Mouse (Mus musculus) heart, adult 2 months (tissue): ENCODE data around the gene Hivep2.

Experiments
- CTCF ChIP-seq: fragments of 200-600 bp; IDR thresholded peaks from 2 replicates; pipeline ENCODE4 v1.8.1; 2022; ENCODE audit warnings: antibody characterized with exemption, mild to moderate bottlenecking, moderate library complexity
- EP300 ChIP-seq: fragments of 200-500 bp; IDR thresholded peaks from 2 replicates; pipeline ENCODE4 v1.6.1; 2011; ENCODE audit warnings: low read depth, low read length, control low read depth; ENCODE audit not compliant: insufficient read depth
- POLR2A ChIP-seq: fragments of 200-500 bp; IDR thresholded peaks from 2 replicates; pipeline ENCODE4 v1.6.1; 2011; ENCODE audit warnings: mild to moderate bottlenecking, low read depth, low read length, control low read depth; ENCODE audit not compliant: insufficient read depth

DNA sequence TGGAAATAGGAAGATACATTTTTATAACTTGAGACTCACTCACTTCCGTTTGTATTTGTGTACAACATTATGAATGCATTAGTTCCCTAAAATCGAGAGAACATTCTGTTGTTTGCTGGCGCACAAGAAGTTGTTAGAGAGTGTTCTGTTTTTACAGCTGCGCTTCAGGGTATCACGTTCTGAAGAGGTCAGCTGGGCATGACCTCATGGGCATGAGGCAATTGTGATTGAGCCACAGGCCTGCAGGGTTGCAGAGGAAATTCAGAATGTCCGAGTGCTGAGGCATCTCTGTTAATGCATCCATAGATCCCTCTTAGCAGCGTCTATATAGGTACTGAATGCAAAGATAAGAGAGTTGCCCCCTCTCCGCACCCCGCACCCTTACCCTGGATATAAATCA, 22.4 kb downstream of the Hivep2 start:
- no peak for TF ChIP-seq POLR2A
- TF ChIP-seq CTCF = no peak
- TF ChIP-seq EP300 = 0 out of 2 replicates have a peak, but pooled peaks have one; percentile 47
